Mouse (Mus musculus): ENCODE measurements at regions not wholly inside any gene's neighbourhood (a gene's known extent, or its start where the extent isn't known, plus 50 kb on each side); places are given as distances from the start of the nearest gene placed in this dataset.

- H3K27ac ChIP-seq (ENCODE audit: control insufficient read depth, low read depth, low read length): no peak overlapping the region
- no peaks in the 10 kb centered on the region for H3K36me3 ChIP-seq (ENCODE audit: control insufficient read depth in 1 of 2, insufficient read depth in 2 of 2, low read length in 2 of 2)
- H3K9me3 ChIP-seq (replicated peaks; ENCODE audit: insufficient read depth, low read length): no peaks in the 10 kb centered on the region
- H3K79me2 ChIP-seq (ENCODE audit: control insufficient read depth, insufficient read depth, low read length, poor library complexity): no peaks in the 10 kb centered on the region
- H3K4me1 ChIP-seq (ENCODE audit: control insufficient read depth in 1 of 2, insufficient read depth in 2 of 2, low read length in 2 of 2): no peaks in the 10 kb centered on the region
- H3K27me3 ChIP-seq (ENCODE audit: control insufficient read depth in 1 of 2, insufficient read depth in 2 of 2, low read length in 2 of 2): no peaks in the 10 kb centered on the region
- TF ChIP-seq ZKSCAN1 (IDR thresholded peaks at IDR 0.05; ENCODE audit: low read depth, low read length): no peak
- TF ChIP-seq ZC3H11A (IDR thresholded peaks at IDR 0.05; ENCODE audit: low read depth, low read length): no peak
- TF ChIP-seq HCFC1 (IDR thresholded peaks at IDR 0.05; ENCODE audit: low read depth, low read length): no peak
- no peak for TF ChIP-seq BHLHE40 (IDR thresholded peaks at IDR 0.05; ENCODE audit: borderline replicate concordance, low read depth, low read length)
- no peak for DNase-seq (ENCODE audit: low read depth, low spot score)
- H3K9ac ChIP-seq (ENCODE audit: control insufficient read depth, low read depth, low read length, poor library complexity, severe bottlenecking): no peak overlapping the region
- H3K4me3 ChIP-seq (ENCODE audit: control insufficient read depth in 1 of 2, insufficient read depth in 1 of 2, low read depth in 2 of 2, low read length in 2 of 2): no peak overlapping the region
Measured at GRCm38 (mm10) chr12:67449109-67449508, 226.8 kb upstream of the Mdga2 start.

DNA sequence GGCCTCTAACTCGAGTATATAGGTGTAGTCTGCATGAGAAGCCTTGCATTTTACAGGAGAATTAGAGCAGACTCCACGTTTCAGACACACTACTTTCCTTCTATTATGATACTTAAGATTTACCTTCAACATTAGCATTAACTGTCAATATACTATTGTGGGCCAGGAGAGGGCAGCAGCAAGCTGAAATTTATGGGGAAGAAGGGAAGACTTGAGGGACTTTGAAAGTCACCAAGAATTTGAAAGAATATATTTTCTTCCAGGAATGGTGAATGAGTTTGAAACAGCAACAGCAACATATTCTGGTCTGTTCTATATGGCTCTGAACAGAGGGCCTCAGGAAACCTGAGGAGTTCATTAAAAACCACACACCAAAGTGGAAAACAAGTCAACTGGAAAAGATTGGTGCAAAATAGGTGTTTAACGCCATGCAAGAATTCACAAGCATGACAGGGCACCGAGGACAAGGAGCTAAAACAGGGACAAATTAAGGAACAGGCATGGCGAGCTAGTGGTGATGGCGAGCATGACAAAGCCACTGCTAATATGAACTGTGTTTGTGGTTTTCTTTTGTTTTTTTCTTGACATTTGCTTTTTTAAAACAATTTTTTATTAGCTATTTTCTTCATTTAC is 208.1 kb upstream of the Mdga2 start:
- H3K36me3 ChIP-seq (ENCODE audit: control insufficient read depth in 1 of 2, insufficient read depth in 2 of 2, low read length in 2 of 2): no peaks in the 10 kb centered on the region
- H3K9ac ChIP-seq (ENCODE audit: control insufficient read depth, low read depth, low read length, poor library complexity, severe bottlenecking): no peak overlapping the region
- TF ChIP-seq SMC3 (IDR thresholded peaks at IDR 0.05; ENCODE audit: low read depth, low read length) (peak; percentile 87), JUND (IDR thresholded peaks at IDR 0.05; ENCODE audit: low read depth, low read length) (no peak), MAZ (IDR thresholded peaks at IDR 0.05; ENCODE audit: low read depth, low read length) (no peak), RCOR1 (IDR thresholded peaks at IDR 0.05; ENCODE audit: low read depth, low read length) (no peak), ZC3H11A (IDR thresholded peaks at IDR 0.05; ENCODE audit: low read depth, low read length) (peak; percentile 81), CTCF (IDR thresholded peaks at IDR 0.05 in 2 of 3, conservative IDR thresholded peaks at IDR 0.05 in 1 of 3; ENCODE audit: control insufficient read depth in 1 of 3, insufficient read depth in 1 of 3, low read depth in 2 of 3, low read length in 3 of 3, poor library complexity in 1 of 3, severe bottlenecking in 1 of 3) (peak in 2 of 3 experiments; percentile 28 to 72; a peak in 3 of 6 replicates), RAD21 (IDR thresholded peaks at IDR 0.05; ENCODE audit: low read depth, low read length) (peak; percentile 77), POLR2AphosphoS5 (IDR thresholded peaks at IDR 0.05; ENCODE audit: borderline replicate concordance, low read depth, low read length) (no peak), ZMIZ1 (IDR thresholded peaks at IDR 0.05; ENCODE audit: low read depth, low read length) (no peak)
- H3K9me3 ChIP-seq (replicated peaks; ENCODE audit: insufficient read depth, low read length): no peaks in the 10 kb centered on the region
- DNase-seq (ENCODE audit: low read depth, low spot score): peak; percentile 56
- H3K79me2 ChIP-seq (ENCODE audit: control insufficient read depth, insufficient read depth, low read length, poor library complexity): no peaks in the 10 kb centered on the region
- no peaks in the 10 kb centered on the region for H3K4me1 ChIP-seq (ENCODE audit: control insufficient read depth in 1 of 2, insufficient read depth in 2 of 2, low read length in 2 of 2)
- H3K27me3 ChIP-seq (ENCODE audit: control insufficient read depth in 1 of 2, insufficient read depth in 2 of 2, low read length in 2 of 2): no peaks in the 10 kb centered on the region
- H3K27ac ChIP-seq (ENCODE audit: control insufficient read depth, low read depth, low read length): no peak overlapping the region
- no peak overlapping the region for H3K4me3 ChIP-seq (ENCODE audit: control insufficient read depth in 1 of 2, insufficient read depth in 1 of 2, low read depth in 2 of 2, low read length in 2 of 2)

DNA sequence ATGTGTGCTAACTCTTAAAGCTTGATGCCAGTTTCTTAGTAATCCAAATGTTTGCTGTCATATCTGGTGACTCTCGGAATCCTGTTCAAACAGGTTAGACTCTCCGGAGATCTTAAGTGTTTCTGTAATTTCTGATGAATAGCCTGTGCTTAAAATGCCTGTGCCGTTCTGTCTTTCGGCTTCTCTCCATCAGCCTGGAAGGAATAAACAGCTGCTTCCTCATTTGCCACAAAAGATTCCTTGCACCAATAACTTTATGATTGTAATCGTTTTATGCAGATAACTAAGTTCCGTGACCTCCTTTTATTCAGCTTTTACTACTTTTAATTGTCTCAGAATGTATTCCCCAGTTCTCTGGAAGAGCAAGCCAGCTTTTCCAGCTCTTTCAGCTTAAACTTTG is 204.5 kb upstream of the Mdga2 start:
- no peak overlapping the region for H3K9ac ChIP-seq (ENCODE audit: control insufficient read depth, low read depth, low read length, poor library complexity, severe bottlenecking)
- H3K4me1 ChIP-seq (ENCODE audit: control insufficient read depth in 1 of 2, insufficient read depth in 2 of 2, low read length in 2 of 2): no peaks in the 10 kb centered on the region
- no peaks in the 10 kb centered on the region for H3K79me2 ChIP-seq (ENCODE audit: control insufficient read depth, insufficient read depth, low read length, poor library complexity)
- H3K27ac ChIP-seq (ENCODE audit: control insufficient read depth, low read depth, low read length): no peak overlapping the region
- no peaks in the 10 kb centered on the region for H3K36me3 ChIP-seq (ENCODE audit: control insufficient read depth in 1 of 2, insufficient read depth in 2 of 2, low read length in 2 of 2)
- no peak overlapping the region for H3K4me3 ChIP-seq (ENCODE audit: control insufficient read depth in 1 of 2, insufficient read depth in 1 of 2, low read depth in 2 of 2, low read length in 2 of 2)
- H3K9me3 ChIP-seq (replicated peaks; ENCODE audit: insufficient read depth, low read length): no peaks in the 10 kb centered on the region
- no peaks in the 10 kb centered on the region for H3K27me3 ChIP-seq (ENCODE audit: control insufficient read depth in 1 of 2, insufficient read depth in 2 of 2, low read length in 2 of 2)
- no peak for TF ChIP-seq MAZ (IDR thresholded peaks at IDR 0.05; ENCODE audit: low read depth, low read length)
- TF ChIP-seq MYB (IDR thresholded peaks at IDR 0.05; ENCODE audit: low read depth, low read length): no peak
- TF ChIP-seq ZNF384 (IDR thresholded peaks at IDR 0.05; ENCODE audit: low read depth, low read length): no peak
- TF ChIP-seq SIN3A (IDR thresholded peaks at IDR 0.05; ENCODE audit: low read length): no peak
- TF ChIP-seq E2F4 (IDR thresholded peaks at IDR 0.05; ENCODE audit: borderline replicate concordance, low read depth, low read length): no peak
- TF ChIP-seq TCF12 (IDR thresholded peaks at IDR 0.05; ENCODE audit: low read depth, low read length): no peak
- no peak for TF ChIP-seq BHLHE40 (IDR thresholded peaks at IDR 0.05; ENCODE audit: borderline replicate concordance, low read depth, low read length)
- no peak for TF ChIP-seq RCOR1 (IDR thresholded peaks at IDR 0.05; ENCODE audit: low read depth, low read length)
- TF ChIP-seq USF2 (IDR thresholded peaks at IDR 0.05; ENCODE audit: borderline replicate concordance in 1 of 2, insufficient read depth in 1 of 2, low read depth in 1 of 2, low read length in 2 of 2): no peak
- no peak for TF ChIP-seq KAT2A (conservative IDR thresholded peaks at IDR 0.05; ENCODE audit: low read depth, low read length)
- no peak for TF ChIP-seq TAL1 (IDR thresholded peaks at IDR 0.05; ENCODE audit: low read length)
- TF ChIP-seq POLR2AphosphoS2 (IDR thresholded peaks at IDR 0.05; ENCODE audit: low read length): no peak
- TF ChIP-seq CTCF (IDR thresholded peaks at IDR 0.05 in 2 of 3, conservative IDR thresholded peaks at IDR 0.05 in 1 of 3; ENCODE audit: control insufficient read depth in 1 of 3, insufficient read depth in 1 of 3, low read depth in 2 of 3, low read length in 3 of 3, poor library complexity in 1 of 3, severe bottlenecking in 1 of 3): no peak
- no peak for TF ChIP-seq RAD21 (IDR thresholded peaks at IDR 0.05; ENCODE audit: low read depth, low read length)
- no peak for TF ChIP-seq ZKSCAN1 (IDR thresholded peaks at IDR 0.05; ENCODE audit: low read depth, low read length)
- TF ChIP-seq MEF2A (IDR thresholded peaks at IDR 0.05; ENCODE audit: extremely low read depth, insufficient replicate concordance, low read depth, low read length, poor library complexity, severe bottlenecking): no peak
- no peak for TF ChIP-seq MAFK (IDR thresholded peaks at IDR 0.05; ENCODE audit: borderline replicate concordance, low read depth, low read length)
- no peak for TF ChIP-seq HCFC1 (IDR thresholded peaks at IDR 0.05; ENCODE audit: low read depth, low read length)
- TF ChIP-seq ZC3H11A (IDR thresholded peaks at IDR 0.05; ENCODE audit: low read depth, low read length): no peak
- no peak for DNase-seq (ENCODE audit: low read depth, low spot score)

All from MEL (cell line).